Mouse (Mus musculus) heart, embryonic 12.5 days (tissue): ENCODE data around the gene Herc3. TPM values are rescaled to one million over a fixed set of nuclear protein-coding genes. Genes with fewer than 3 reads are reported as not detected.

Experiments
- ATAC-seq: fragments of 200-750 bp; cut with Nextera tagmentation; 2 replicates; pipeline ENCODE4 v1.8.0; 2017; ENCODE audit warnings: moderate TSS enrichment, moderate library complexity; ENCODE audit not compliant: insufficient number of reproducible peaks, low FRiP score
- H3K27ac ChIP-seq: fragments of 300-500 bp; sonication (generic); 2 replicates; pipeline ENCODE4 v1.5.1; 2016; ENCODE audit warnings: mild to moderate bottlenecking, moderate library complexity; ENCODE audit not compliant: poor library complexity, severe bottlenecking
- H3K27me3 ChIP-seq: fragments of 300-500 bp; sonication (generic); replicated peaks from 2 replicates; pipeline ENCODE4 v1.6.1; 2016; ENCODE audit warnings: mild to moderate bottlenecking, moderate library complexity
- H3K36me3 ChIP-seq: fragments of 300-500 bp; sonication (generic); 2 replicates; pipeline ENCODE4 v1.6.1; 2016; ENCODE audit warnings: mild to moderate bottlenecking, moderate library complexity
- H3K4me1 ChIP-seq: fragments of 300-500 bp; sonication (generic); replicated peaks from 2 replicates; pipeline ENCODE4 v1.6.1; 2016; ENCODE audit warnings: mild to moderate bottlenecking
- H3K4me2 ChIP-seq: fragments of 300-500 bp; sonication (generic); 2 replicates; pipeline ENCODE4 v1.6.1; 2016; ENCODE audit warnings: mild to moderate bottlenecking, moderate library complexity
- H3K4me3 ChIP-seq: fragments of 300-500 bp; sonication (generic); 2 replicates; pipeline ENCODE4 v1.5.1; 2016; ENCODE audit warnings: mild to moderate bottlenecking
- H3K9ac ChIP-seq: fragments of 300-500 bp; sonication (generic); 2 replicates; pipeline ENCODE4 v1.6.1; 2016; ENCODE audit warnings: mild to moderate bottlenecking, moderate library complexity
- H3K9me3 ChIP-seq: fragments of 300-500 bp; sonication (generic); replicated peaks from 2 replicates; pipeline ENCODE4 v1.6.1; 2016; ENCODE audit warnings: mild to moderate bottlenecking, moderate library complexity
- WGBS: fragments of 180-500 bp; shearing (Covaris S2); methylation state at CpG from one replicate; pipeline ENCODE4 v1.1.7; 2016; 5-methylcytosine and 5-hydroxymethylcytosine counted together
- polyA plus RNA-seq: library from polyadenylated mRNA; unstranded; fragments of >200 nt; fragmentation: Nextera tagmentation; extraction: Ambion mirVana; gene quantifications from 2 replicates; pipeline ENCODE4 v1.2.1, GENCODE M21; 2016

Herc3 gene
- polyA plus RNA-seq, 1 experiment from 2014 or later = 38.3 TPM

- Histone ChIP-seq H3K4me2 (no peak overlapping the region), H3K4me3 (no peak overlapping the region), H3K36me3 (no peaks in the 10 kb centered on the region), H3K9me3 (no peaks in the 10 kb centered on the region), H3K4me1 (peaks cover 14% of the 10 kb centered on the region), H3K9ac (no peak overlapping the region), H3K27me3 (no peaks in the 10 kb centered on the region), H3K27ac (no peak overlapping the region)
- no peak for ATAC-seq
- WGBS = 91% methylated on average over 2 of the region's 2 CpGs
These were observed 5.2 kb downstream of the Herc3 start for GRCm38 (mm10) chr6:58836476-58836875.

DNA sequence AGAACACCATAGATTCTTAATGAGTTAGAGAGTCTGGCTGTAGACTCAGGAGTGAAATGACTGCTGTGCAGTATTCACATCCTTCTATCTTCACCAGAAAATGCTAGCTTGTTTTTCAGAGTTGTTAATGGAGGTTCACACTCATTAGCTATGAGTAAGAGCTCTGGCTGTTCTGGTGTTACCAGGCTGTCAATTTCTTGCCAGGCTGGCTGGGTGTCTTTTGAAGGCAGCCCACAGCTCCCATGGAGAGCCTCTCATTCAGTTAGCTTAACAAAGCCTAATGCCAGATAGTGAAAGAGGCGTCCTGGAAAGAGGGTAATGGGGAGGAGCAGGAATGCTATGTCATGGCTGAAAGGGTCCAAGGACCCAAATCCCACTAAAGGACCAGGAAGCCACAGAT lies 6.7 kb downstream of the Herc3 start:
- Histone ChIP-seq H3K27me3 (no peaks in the 10 kb centered on the region), H3K9me3 (no peaks in the 10 kb centered on the region), H3K27ac (no peak overlapping the region), H3K4me3 (no peak overlapping the region), H3K36me3 (no peaks in the 10 kb centered on the region), H3K9ac (no peak overlapping the region), H3K4me1 (0 out of 2 replicates have a peak, but pooled peaks cover 11% of the 10 kb centered on the region), H3K4me2 (no peak overlapping the region)
- WGBS = 12% methylated on average over 1 of the region's 1 CpGs
- no peak for ATAC-seq

DNA sequence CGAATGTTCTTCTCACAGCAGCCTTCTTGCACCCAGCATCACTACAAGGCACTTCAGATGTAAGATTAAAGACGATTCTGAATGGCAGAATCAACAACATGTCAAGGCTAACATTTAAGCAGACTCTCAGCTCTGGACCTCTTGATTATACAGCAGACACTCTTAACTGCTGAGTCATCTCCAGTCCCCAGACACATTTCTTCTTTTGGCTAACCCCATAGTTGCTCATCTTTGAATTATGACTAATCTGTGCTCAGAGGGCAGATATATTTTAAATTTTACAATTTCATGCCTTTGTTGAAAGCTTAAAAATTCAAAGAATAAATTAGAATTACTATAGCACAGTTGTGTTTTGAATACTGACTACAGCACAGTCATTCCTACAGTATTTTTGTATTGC lies 9.9 kb downstream of the Herc3 start:
- H3K9ac ChIP-seq = no peak overlapping the region
- peaks cover 10% of the 10 kb centered on the region for H3K36me3 ChIP-seq
- no peak overlapping the region for H3K4me2 ChIP-seq
- H3K9me3 ChIP-seq = no peaks in the 10 kb centered on the region
- no peaks in the 10 kb centered on the region for H3K27me3 ChIP-seq
- H3K4me3 ChIP-seq = no peak overlapping the region
- ATAC-seq = no peak
- WGBS = 32% methylated on average over 2 of the region's 2 CpGs
- H3K27ac ChIP-seq = no peak overlapping the region
- 0 out of 2 replicates have a peak, but pooled peaks cover 11% of the 10 kb centered on the region for H3K4me1 ChIP-seq

DNA sequence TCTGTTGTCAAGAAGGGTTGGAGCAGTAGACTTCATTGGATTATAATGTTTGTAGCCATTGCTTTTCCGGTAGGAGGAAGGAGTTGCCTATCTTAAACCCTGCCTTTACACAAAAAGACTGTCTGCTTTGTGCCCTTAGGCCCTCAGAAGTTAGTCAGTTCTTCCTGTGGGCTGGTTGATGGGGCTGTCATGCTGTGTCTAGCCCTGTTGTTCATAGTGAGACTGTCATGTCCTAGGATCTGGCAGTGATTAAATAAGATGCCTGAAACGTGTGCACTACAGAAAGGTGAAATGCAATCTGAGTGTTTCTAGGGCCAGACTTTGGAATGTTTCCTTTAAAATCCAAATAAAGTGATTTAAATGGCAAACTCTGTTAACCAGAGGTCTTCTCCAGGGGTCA lies 10.9 kb downstream of the Herc3 start:
- Histone ChIP-seq H3K9me3 (no peaks in the 10 kb centered on the region), H3K4me1 (0 out of 2 replicates have a peak, but pooled peaks cover 6% of the 10 kb centered on the region), H3K9ac (no peak overlapping the region), H3K36me3 (peaks cover 16% of the 10 kb centered on the region), H3K27ac (no peak overlapping the region), H3K27me3 (no peaks in the 10 kb centered on the region), H3K4me2 (no peak overlapping the region), H3K4me3 (no peak overlapping the region)
- WGBS = 55% methylated on average over 2 of the region's 2 CpGs
- ATAC-seq = no peak

- Histone ChIP-seq H3K4me2 (no peak overlapping the region), H3K9me3 (no peaks in the 10 kb centered on the region), H3K36me3 (peaks cover 16% of the 10 kb centered on the region), H3K27me3 (no peaks in the 10 kb centered on the region), H3K27ac (no peak overlapping the region), H3K9ac (no peak overlapping the region), H3K4me3 (no peak overlapping the region), H3K4me1 (0 out of 2 replicates have a peak, but pooled peaks cover 3% of the 10 kb centered on the region)
- no peak for ATAC-seq
- 92% methylated on average over 9 of the region's 9 CpGs for WGBS
These were observed 12.3 kb downstream of the Herc3 start for GRCm38 (mm10) chr6:58843580-58843979.

DNA sequence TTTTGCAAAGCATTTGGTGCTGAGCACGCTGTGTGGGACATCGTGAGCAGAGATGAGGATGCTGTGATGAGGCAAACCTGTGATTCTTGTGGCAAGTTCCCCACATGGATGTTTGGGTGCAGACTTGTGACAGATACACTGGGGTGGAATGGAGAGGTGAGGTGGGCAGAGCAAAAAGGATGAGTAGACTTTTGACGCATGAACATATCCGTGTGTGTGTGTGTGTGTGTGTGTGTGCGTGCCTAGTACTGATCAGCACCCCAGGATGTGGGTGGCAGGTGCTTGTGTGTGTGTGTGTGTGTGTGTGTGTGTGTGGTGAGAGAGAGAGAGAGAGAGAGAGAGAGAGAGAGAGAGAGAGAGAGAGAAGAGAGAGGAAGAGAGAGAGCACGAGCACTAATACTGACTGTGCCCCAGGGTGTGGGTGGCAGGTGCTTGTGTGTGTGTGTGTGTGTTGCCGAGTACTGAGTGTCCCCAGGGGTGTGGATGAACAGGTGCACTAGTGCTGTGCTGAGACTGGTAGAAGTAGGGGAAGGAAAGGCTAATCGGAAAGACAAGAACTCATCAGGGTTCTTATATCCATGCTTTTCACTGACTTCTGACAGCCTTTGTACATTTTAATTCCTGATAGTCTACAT lies 13.0 kb downstream of the Herc3 start:
- Histone ChIP-seq H3K36me3 (peaks cover 16% of the 10 kb centered on the region), H3K9ac (no peak overlapping the region), H3K27ac (no peak overlapping the region), H3K4me3 (no peak overlapping the region), H3K4me2 (no peak overlapping the region), H3K4me1 (0 out of 2 replicates have a peak, but pooled peaks cover 3% of the 10 kb centered on the region), H3K27me3 (no peaks in the 10 kb centered on the region), H3K9me3 (no peaks in the 10 kb centered on the region)
- WGBS = 92% methylated on average over 8 of the region's 8 CpGs
- ATAC-seq = no peak

- Histone ChIP-seq H3K9ac (no peak overlapping the region), H3K9me3 (no peaks in the 10 kb centered on the region), H3K4me3 (no peak overlapping the region), H3K4me2 (no peak overlapping the region), H3K27ac (no peak overlapping the region), H3K36me3 (peaks cover 20% of the 10 kb centered on the region), H3K4me1 (no peaks in the 10 kb centered on the region), H3K27me3 (no peaks in the 10 kb centered on the region)
- 84% methylated on average over 9 of the region's 9 CpGs for WGBS
- ATAC-seq = no peak
These were observed 15.8 kb downstream of the Herc3 start for GRCm38 (mm10) chr6:58846850-58847692.

- ATAC-seq = no peak
- 76% methylated on average over 5 of the region's 5 CpGs for WGBS
These were observed 16.6 kb downstream of the Herc3 start for GRCm38 (mm10) chr6:58847836-58848235.

DNA sequence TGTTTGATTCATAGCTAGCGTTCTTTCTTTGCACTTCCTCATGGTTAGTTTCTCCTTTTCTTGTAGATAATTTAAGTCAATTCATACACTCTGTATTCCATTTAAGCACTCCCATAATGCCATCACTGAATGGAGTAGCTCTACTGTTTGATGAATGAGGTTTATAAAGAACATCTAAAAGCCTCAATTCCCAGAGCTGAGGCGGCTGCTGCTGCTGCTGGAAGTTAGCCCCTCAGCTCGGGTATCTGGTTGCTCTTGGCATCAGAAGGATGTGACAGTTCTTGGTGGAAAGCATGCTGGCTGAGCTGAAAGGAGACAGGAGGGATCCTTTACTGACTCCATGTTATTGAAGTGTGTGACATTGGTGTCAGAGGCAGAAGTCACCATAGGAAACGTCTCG lies 18.1 kb downstream of the Herc3 start:
- no peaks in the 10 kb centered on the region for H3K9me3 ChIP-seq
- ATAC-seq = no peak
- H3K4me1 ChIP-seq = no peaks in the 10 kb centered on the region
- H3K27ac ChIP-seq = no peak overlapping the region
- H3K36me3 ChIP-seq = peaks cover 17% of the 10 kb centered on the region
- WGBS = 71% methylated on average over 5 of the region's 5 CpGs
- H3K27me3 ChIP-seq = no peaks in the 10 kb centered on the region
- no peak overlapping the region for H3K4me2 ChIP-seq
- no peak overlapping the region for H3K9ac ChIP-seq
- no peak overlapping the region for H3K4me3 ChIP-seq

More at GRCm38 (mm10) chr6:58847836-58848235, 16.6 kb downstream of the Herc3 start:
- peaks cover 20% of the 10 kb centered on the region for H3K36me3 ChIP-seq
- H3K4me2 ChIP-seq = no peak overlapping the region
- no peak overlapping the region for H3K4me3 ChIP-seq
- no peaks in the 10 kb centered on the region for H3K9me3 ChIP-seq
- no peak overlapping the region for H3K27ac ChIP-seq
- no peaks in the 10 kb centered on the region for H3K4me1 ChIP-seq
- H3K27me3 ChIP-seq = no peaks in the 10 kb centered on the region
- no peak overlapping the region for H3K9ac ChIP-seq

DNA sequence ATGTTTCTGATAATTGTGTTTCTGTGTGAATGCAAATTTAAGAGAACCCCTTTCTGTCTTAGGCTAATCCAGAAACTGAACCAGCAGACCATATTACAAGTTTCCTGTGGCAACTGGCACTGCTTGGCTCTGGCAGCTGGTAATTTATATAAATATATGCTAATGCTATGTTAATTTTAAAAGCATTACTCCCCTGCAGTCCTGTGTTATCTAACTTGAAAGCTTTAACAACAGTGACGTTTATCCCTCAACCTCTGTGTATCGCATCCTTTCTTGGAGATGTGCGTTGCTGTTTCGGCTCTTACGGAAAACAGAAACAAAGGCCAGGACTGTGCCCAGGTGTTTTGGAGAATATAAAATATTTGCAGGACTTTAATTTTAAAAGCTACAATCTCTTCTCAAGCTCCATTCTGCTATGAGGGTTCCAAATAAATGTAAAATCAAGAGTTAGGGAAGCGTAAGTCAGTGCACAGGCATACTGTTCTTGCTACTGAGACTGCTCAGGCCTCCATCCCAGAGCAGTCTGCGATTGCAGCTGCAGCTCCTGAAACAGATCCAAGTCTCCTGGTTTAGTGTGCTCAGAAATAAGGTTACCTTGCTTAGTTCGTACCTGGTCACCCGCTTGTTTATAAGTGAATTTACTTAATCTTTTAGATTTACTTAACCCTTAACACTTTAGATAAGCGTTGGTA lies 24.6 kb downstream of the Herc3 start:
- Histone ChIP-seq H3K4me1 (peaks cover 14% of the 10 kb centered on the region), H3K27ac (no peak overlapping the region)
- 81% methylated on average over 10 of the region's 10 CpGs for WGBS

GRCm38 (mm10) chr6:58856494-58856893 lies 25.2 kb downstream of the Herc3 start:
- ATAC-seq = no peak
- Histone ChIP-seq H3K4me2 (no peak overlapping the region), H3K36me3 (peaks cover 26% of the 10 kb centered on the region), H3K4me3 (no peak overlapping the region), H3K9ac (no peak overlapping the region), H3K9me3 (no peaks in the 10 kb centered on the region), H3K4me1 (peaks cover 14% of the 10 kb centered on the region), H3K27me3 (no peaks in the 10 kb centered on the region), H3K27ac (no peak overlapping the region)
- 55% methylated on average over 2 of the region's 2 CpGs for WGBS

More for the DNA sequence above, 24.6 kb downstream of the Herc3 start:
- H3K4me2 ChIP-seq = no peak overlapping the region
- no peak for ATAC-seq
- no peak overlapping the region for H3K4me3 ChIP-seq
- no peak overlapping the region for H3K9ac ChIP-seq
- H3K9me3 ChIP-seq = no peaks in the 10 kb centered on the region
- H3K36me3 ChIP-seq = peaks cover 26% of the 10 kb centered on the region
- no peaks in the 10 kb centered on the region for H3K27me3 ChIP-seq
